Mouse (Mus musculus): ENCODE measurements around the gene Ddx5.

- no peak for TF ChIP-seq POLR2AphosphoS5 (IDR thresholded peaks at IDR 0.05; ENCODE audit: insufficient replicate concordance, low read depth, low read length)
- TF ChIP-seq CTCF (IDR thresholded peaks at IDR 0.05; ENCODE audit: low read depth, low read length), result no peak
- TF ChIP-seq TAL1 (conservative IDR thresholded peaks at IDR 0.05; ENCODE audit: low read depth, low read length), result no peak
These were observed 33.4 kb downstream of the Ddx5 start for GRCm38 (mm10) chr11:106755583-106755982.

All from G1E (cell line).